Mouse (Mus musculus) heart, embryonic 12.5 days (tissue): ENCODE data around the gene Maml3. TPM values are rescaled to one million over a fixed set of nuclear protein-coding genes. Genes with fewer than 3 reads are reported as not detected.

Experiments
- ATAC-seq: fragments of 200-750 bp; cut with Nextera tagmentation; 2 replicates; pipeline ENCODE4 v1.8.0; 2017; ENCODE audit warnings: moderate TSS enrichment, moderate library complexity; ENCODE audit not compliant: insufficient number of reproducible peaks, low FRiP score
- H3K27ac ChIP-seq: fragments of 300-500 bp; sonication (generic); 2 replicates; pipeline ENCODE4 v1.5.1; 2016; ENCODE audit warnings: mild to moderate bottlenecking, moderate library complexity; ENCODE audit not compliant: poor library complexity, severe bottlenecking
- H3K27me3 ChIP-seq: fragments of 300-500 bp; sonication (generic); replicated peaks from 2 replicates; pipeline ENCODE4 v1.6.1; 2016; ENCODE audit warnings: mild to moderate bottlenecking, moderate library complexity
- H3K36me3 ChIP-seq: fragments of 300-500 bp; sonication (generic); 2 replicates; pipeline ENCODE4 v1.6.1; 2016; ENCODE audit warnings: mild to moderate bottlenecking, moderate library complexity
- H3K4me1 ChIP-seq: fragments of 300-500 bp; sonication (generic); replicated peaks from 2 replicates; pipeline ENCODE4 v1.6.1; 2016; ENCODE audit warnings: mild to moderate bottlenecking
- H3K4me2 ChIP-seq: fragments of 300-500 bp; sonication (generic); 2 replicates; pipeline ENCODE4 v1.6.1; 2016; ENCODE audit warnings: mild to moderate bottlenecking, moderate library complexity
- H3K4me3 ChIP-seq: fragments of 300-500 bp; sonication (generic); 2 replicates; pipeline ENCODE4 v1.5.1; 2016; ENCODE audit warnings: mild to moderate bottlenecking
- H3K9ac ChIP-seq: fragments of 300-500 bp; sonication (generic); 2 replicates; pipeline ENCODE4 v1.6.1; 2016; ENCODE audit warnings: mild to moderate bottlenecking, moderate library complexity
- H3K9me3 ChIP-seq: fragments of 300-500 bp; sonication (generic); replicated peaks from 2 replicates; pipeline ENCODE4 v1.6.1; 2016; ENCODE audit warnings: mild to moderate bottlenecking, moderate library complexity
- WGBS: fragments of 180-500 bp; shearing (Covaris S2); methylation state at CpG from one replicate; pipeline ENCODE4 v1.1.7; 2016; 5-methylcytosine and 5-hydroxymethylcytosine counted together
- polyA plus RNA-seq: library from polyadenylated mRNA; unstranded; fragments of >200 nt; fragmentation: Nextera tagmentation; extraction: Ambion mirVana; gene quantifications from 2 replicates; pipeline ENCODE4 v1.2.1, GENCODE M21; 2016

Maml3 gene
- polyA plus RNA-seq, 1 experiment from 2014 or later, result 2.6 TPM

DNA sequence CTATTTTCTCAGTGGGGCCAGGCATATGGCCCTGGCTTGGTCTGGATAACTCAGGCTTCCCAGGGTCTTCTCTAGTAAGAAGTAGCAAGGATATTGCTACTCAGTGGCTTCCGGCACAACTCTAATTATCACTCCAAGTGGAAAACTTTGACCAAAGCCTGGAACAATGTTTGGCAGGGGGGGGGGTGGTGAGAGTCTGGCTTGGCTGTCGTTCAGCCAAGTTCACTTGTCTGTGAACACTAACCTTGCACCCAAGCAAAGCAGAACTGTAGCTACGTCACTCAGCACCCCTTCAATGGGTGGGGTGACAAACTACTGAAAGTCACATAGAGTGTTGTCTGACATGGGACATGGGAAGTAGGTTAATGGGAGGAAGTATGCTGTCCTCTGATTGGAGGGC is 38.7 kb downstream of the Maml3 start:
- no peak overlapping the region for H3K9ac ChIP-seq
- 29% methylated on average over 3 of the region's 3 CpGs for WGBS

DNA sequence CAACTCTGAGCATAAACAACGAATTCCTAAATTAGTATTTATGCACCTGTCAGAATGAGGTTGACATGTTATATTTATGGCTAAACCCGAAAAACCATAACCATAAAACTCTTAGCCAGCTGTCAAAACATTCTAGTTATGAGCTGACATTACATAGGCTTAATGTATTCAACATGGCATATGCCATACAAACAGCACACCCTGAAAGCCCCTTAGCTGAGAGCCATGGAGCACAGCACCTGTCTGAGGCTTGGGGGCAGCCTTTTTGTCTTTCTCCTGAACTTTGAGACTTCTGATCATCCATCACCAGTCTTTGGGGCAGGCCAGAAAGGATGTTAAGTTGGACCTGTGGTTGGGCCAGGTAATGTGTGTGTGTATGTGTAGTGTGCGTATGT is 41.6 kb downstream of the Maml3 start:
- no peaks in the 10 kb centered on the region for H3K9me3 ChIP-seq

More for the DNA sequence above, 38.7 kb downstream of the Maml3 start:
- Histone ChIP-seq H3K27me3 (no peaks in the 10 kb centered on the region), H3K4me3 (no peak overlapping the region), H3K27ac (no peak overlapping the region), H3K36me3 (no peaks in the 10 kb centered on the region), H3K4me2 (no peak overlapping the region), H3K9me3 (no peaks in the 10 kb centered on the region), H3K4me1 (peaks cover 27% of the 10 kb centered on the region)
- peak; percentile 61 for ATAC-seq

DNA sequence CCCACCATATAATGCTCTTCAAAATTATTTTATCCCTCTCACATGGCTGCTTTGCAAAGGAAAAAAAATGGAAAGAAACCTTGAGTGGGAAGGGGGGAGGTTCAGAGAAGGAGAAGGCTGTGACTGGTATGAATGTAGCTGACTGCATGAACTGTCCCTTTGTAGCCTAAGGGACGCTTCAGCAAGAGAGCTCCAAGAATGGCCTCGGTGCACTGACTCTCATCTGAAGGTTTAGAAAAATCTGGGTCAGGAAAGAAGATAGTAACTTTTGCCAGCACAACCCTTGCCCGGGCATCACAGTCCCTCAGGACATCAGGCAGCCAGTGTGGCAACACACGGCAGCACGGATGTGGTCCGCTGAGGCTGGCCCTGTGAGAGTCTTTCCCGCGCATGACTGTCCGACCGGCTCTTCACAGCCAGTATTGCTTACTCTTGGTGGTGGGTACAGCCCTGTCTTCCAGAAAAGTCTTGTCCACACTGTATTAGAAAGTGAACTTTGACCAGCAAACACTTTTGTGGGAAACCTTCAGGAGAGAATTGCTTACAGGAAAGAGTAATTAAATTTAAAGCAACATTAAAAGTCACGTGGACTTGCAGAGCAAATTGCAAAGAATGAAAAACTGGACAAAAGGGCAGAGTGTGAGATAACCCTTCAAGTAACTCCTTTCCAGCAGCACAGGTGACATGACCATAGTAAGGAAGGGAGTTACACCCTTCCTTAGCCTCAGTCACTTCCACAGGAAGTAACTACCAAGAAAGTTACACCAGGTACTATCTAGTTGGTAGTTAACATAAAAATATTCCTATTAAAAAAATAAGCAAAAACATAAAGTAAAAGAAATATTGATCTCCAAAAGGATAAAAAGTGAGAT is 42.3 kb downstream of the Maml3 start:
- H3K27me3 ChIP-seq, result no peaks in the 10 kb centered on the region
- no peak for ATAC-seq
- no peaks in the 10 kb centered on the region for H3K9me3 ChIP-seq
- 81% methylated on average over 11 of the region's 11 CpGs for WGBS
- peaks cover 28% of the 10 kb centered on the region for H3K4me1 ChIP-seq
- H3K4me2 ChIP-seq, result no peak overlapping the region
- no peak overlapping the region for H3K4me3 ChIP-seq
- H3K36me3 ChIP-seq, result no peaks in the 10 kb centered on the region
- no peak overlapping the region for H3K27ac ChIP-seq
- no peak overlapping the region for H3K9ac ChIP-seq

More for the DNA sequence above, 41.6 kb downstream of the Maml3 start:
- Histone ChIP-seq H3K27ac (no peak overlapping the region), H3K4me2 (no peak overlapping the region), H3K27me3 (no peaks in the 10 kb centered on the region), H3K4me1 (peaks cover 28% of the 10 kb centered on the region), H3K36me3 (no peaks in the 10 kb centered on the region), H3K9ac (no peak overlapping the region), H3K4me3 (no peak overlapping the region)
- ATAC-seq, result no peak
- 85% methylated on average over 3 of the region's 3 CpGs for WGBS

DNA sequence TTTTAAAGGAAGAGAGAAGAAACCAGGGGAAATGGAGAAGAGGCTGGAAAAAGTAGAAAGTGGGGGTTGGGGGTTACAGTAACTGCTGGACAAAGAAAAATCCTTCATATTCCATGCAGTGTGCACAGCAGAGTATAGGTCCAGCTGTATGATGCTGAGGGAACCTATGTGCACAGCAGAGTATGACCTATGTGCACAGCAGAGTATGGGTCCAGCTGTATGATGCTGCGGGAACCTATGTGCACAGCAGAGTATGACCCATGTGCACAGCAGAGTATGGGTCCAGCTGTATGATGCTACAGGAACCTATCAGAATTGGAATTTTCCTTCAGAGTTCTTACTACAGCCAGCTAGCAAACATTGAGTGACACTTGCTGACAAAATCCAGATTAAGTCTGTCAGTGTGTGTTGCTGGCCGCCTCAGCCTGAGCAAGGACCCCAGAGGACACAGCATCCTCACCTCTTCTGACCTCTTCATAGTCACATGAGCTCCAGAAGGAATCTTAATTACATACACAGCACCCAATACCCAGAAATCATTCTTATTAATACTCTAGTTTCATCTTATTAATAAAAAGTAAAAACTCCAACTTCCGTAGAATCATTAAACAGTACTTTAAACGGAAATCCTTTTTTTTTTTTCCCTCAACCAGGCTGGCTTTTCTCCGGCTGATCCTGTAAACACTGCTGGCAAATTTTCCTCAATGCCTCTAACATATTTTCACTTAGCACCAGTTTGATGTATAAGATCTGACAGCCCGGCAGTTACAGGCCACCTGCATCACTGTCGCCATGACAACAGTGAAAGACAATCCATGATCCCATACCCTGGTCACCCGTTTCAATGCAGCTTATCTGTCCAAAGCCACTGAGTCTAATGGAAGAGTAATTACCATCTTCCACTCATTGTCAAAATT is 43.1 kb downstream of the Maml3 start:
- Histone ChIP-seq H3K27ac (no peak overlapping the region), H3K4me3 (no peak overlapping the region), H3K4me2 (no peak overlapping the region), H3K4me1 (peaks cover 23% of the 10 kb centered on the region), H3K9me3 (no peaks in the 10 kb centered on the region), H3K36me3 (no peaks in the 10 kb centered on the region), H3K27me3 (no peaks in the 10 kb centered on the region), H3K9ac (no peak overlapping the region)
- ATAC-seq, result no peak
- 54% methylated on average over 8 of the region's 8 CpGs for WGBS

DNA sequence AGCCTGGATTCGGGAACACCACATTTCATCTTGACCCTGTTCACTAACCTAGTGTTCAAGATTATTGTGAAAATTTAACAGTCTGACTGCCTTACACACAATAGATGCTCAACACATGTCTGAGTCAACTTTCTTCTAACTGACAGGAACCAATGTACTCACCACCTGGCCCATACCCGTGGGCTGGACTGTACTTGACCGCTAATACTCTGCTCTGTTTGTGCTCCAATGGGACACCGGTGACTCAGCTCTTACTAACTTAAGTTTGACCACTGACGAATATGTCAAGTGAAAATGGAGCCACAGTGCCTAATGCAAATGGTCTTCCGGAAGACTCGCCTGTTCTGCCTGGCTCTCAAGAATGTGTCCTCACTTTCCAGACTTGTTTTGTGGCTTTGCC is 44.0 kb downstream of the Maml3 start:
- Histone ChIP-seq H3K4me2 (no peak overlapping the region), H3K9me3 (no peaks in the 10 kb centered on the region), H3K9ac (no peak overlapping the region), H3K4me3 (no peak overlapping the region), H3K36me3 (no peaks in the 10 kb centered on the region), H3K4me1 (peaks cover 14% of the 10 kb centered on the region), H3K27ac (no peak overlapping the region), H3K27me3 (no peaks in the 10 kb centered on the region)
- ATAC-seq, result no peak
- WGBS, result 88% methylated on average over 7 of the region's 7 CpGs

DNA sequence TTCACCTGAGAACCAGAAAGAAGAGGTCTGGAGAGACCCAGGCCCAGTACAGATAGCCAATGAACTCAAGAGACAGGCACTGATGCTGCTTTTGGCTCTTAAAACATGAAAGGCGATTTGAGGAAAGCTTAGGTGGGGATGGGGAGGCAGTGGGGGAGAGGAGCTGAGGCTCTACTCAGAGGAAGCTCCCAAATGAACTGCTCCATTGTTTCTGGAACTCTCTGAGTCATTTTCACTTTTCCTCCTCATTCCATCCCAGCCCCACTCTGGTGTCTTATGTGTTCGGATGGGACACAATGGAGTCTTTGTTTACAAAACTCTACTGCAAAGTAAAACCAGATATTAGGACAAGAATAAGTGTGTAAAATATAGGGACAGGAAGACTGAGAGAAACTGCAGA is 53.1 kb downstream of the Maml3 start:
- Histone ChIP-seq H3K27me3 (no peaks in the 10 kb centered on the region), H3K27ac (peak overlapping the region; percentile 62; the same call in 1 of the 2 replicates), H3K4me2 (no peak overlapping the region), H3K4me3 (no peak overlapping the region), H3K9me3 (peaks cover 8% of the 10 kb centered on the region), H3K36me3 (no peaks in the 10 kb centered on the region), H3K4me1 (peaks cover 21% of the 10 kb centered on the region), H3K9ac (no peak overlapping the region)
- WGBS, result 60% methylated on average over 2 of the region's 2 CpGs
- ATAC-seq, result no peak

DNA sequence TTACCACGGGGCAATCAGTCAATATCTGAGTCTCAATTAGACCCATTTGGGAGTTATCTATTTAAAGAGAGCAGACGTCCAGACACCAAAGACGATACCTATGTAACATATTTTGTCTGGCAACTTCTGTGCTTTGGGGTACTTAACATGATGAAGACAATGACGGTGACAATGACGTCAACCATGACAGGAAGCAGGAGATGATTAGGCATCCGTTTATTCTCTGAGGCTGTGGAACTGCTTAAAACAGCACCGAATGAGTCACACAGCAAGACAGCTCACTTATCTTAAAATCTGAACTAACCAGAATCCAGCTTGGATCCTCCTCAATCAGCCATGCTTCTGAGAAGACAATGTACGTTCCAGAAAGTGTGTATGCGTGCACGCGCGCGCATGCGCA is 56.8 kb downstream of the Maml3 start:
- no peak overlapping the region for H3K4me2 ChIP-seq
- no peaks in the 10 kb centered on the region for H3K27me3 ChIP-seq
- peaks cover 8% of the 10 kb centered on the region for H3K9me3 ChIP-seq
- ATAC-seq, result no peak
- H3K4me1 ChIP-seq, result peaks cover 56% of the 10 kb centered on the region
- whole genome bisulfite sequencing, result 57% methylated on average over 14 of the region's 14 CpGs
- H3K9ac ChIP-seq, result no peak overlapping the region
- H3K36me3 ChIP-seq, result no peaks in the 10 kb centered on the region
- H3K4me3 ChIP-seq, result no peak overlapping the region
- no peak overlapping the region; the same call in 1 of the 2 replicates for H3K27ac ChIP-seq

DNA sequence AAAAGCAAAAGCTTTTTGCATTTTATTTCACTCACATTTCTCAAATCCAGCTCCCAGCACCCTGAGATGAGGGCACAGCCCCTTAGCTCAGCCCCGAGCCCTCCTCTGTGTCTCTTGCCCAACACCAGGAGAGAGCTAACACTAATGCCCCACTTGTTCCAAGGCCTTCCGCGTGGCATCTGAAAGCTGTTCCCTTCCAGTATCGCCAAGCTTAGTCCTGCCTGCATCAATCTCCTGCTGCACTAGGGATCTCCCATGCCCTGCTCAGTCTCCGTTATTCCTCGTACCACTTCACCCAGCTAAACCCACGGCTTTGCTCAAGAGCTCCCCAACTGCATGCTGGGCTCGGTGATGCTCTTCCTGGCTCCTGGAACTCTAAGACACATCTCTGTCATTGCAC is 57.3 kb downstream of the Maml3 start:
- no peak for ATAC-seq
- Histone ChIP-seq H3K27ac (peak overlapping the region; percentile 95), H3K9ac (0 out of 2 replicates have a peak overlapping the region, but pooled peaks have one; percentile 1), H3K4me2 (peak overlapping the region; percentile 63), H3K9me3 (peaks cover 8% of the 10 kb centered on the region), H3K4me1 (peaks cover 61% of the 10 kb centered on the region), H3K4me3 (peak overlapping the region; percentile 35; the same call in 1 of the 2 replicates), H3K27me3 (no peaks in the 10 kb centered on the region), H3K36me3 (no peaks in the 10 kb centered on the region)
- 73% methylated on average over 8 of the region's 8 CpGs for WGBS

DNA sequence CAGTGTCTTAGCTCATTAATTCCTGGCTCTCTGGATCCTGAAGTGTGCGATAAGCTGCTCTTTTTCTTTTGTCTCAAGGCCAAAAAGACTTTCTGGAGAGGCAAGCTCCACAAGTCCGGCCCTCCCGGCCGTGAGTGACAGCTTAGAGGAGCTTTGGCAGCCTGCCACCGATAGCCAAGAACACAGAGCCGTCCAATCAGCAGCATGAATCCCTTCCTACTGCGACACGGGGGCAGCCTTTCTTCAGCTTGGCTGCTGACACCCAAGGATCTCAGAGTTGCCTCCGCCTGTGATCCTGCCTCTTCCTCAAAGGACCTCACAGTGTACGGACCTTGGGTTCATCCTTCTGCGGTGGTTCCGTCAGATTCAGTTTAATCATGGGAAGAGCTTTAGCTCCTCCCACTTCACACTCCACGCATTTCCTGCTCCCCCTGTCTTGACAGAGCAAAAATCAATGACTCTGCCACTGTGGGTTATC is 57.9 kb downstream of the Maml3 start:
- Histone ChIP-seq H3K4me2 (peak overlapping the region; percentile 63), H3K9ac (peak overlapping the region; percentile 73), H3K4me3 (peak overlapping the region; percentile 35), H3K36me3 (no peaks in the 10 kb centered on the region), H3K4me1 (peaks cover 61% of the 10 kb centered on the region), H3K9me3 (peaks cover 8% of the 10 kb centered on the region), H3K27me3 (no peaks in the 10 kb centered on the region), H3K27ac (peak overlapping the region; percentile 95)
- WGBS, result under 1% methylated on average over 13 of the region's 13 CpGs
- ATAC-seq, result peak; percentile 85

DNA sequence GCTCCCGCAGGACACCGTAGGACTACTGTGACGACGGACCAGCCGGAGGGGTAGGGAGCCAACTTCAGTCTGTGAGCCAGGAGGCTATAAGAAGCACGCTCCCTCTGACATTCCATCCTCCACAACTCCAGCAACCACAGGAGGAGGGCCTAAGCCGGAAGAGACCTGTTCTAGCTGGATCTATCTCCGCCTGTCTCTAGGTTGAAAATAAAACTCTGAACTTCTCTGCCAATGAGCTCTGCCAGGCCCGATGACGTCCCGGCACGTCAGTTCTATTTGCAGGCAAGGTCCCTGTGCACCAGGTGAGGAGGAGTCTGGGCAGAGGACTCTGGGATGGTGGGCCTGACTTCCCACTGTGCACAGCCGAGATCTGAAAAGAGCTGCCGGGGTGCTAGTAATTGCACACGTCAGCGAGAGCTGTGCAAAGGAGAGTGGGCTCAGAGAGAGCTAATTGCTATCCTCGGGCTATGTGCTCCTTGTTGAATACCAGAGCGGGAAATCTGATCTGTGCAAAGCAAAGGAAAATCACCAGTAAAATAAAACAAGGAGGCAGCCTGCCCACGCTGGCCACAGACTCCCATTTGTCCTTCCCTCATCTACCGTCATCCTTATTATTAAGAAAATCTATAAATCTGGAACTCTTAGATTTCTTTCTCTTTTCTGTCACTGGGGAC is 58.7 kb downstream of the Maml3 start:
- 7% methylated on average over 20 of the region's 20 CpGs for WGBS
- peak; percentile 76 for ATAC-seq
- H3K4me3 ChIP-seq, result peak overlapping the region; percentile 35
- peak overlapping the region; percentile 95 for H3K27ac ChIP-seq
- H3K4me2 ChIP-seq, result peak overlapping the region; percentile 63
- H3K27me3 ChIP-seq, result no peaks in the 10 kb centered on the region
- peaks cover 3% of the 10 kb centered on the region for H3K9me3 ChIP-seq
- peak overlapping the region; percentile 73 for H3K9ac ChIP-seq
- H3K36me3 ChIP-seq, result no peaks in the 10 kb centered on the region
- peaks cover 61% of the 10 kb centered on the region for H3K4me1 ChIP-seq
